Mouse (Mus musculus) G1E (cell line): ENCODE data around the gene Plppr3. TPM values are rescaled to one million over a fixed set of nuclear protein-coding genes. Genes with fewer than 3 reads are reported as not detected.

Experiments used
- ATAC-seq: 2 replicates; pipeline ENCODE4 v1.8.0; 2016; ENCODE audit warnings: mild to moderate bottlenecking; ENCODE audit not compliant: insufficient number of reproducible peaks, poor library complexity, low FRiP score, severe bottlenecking; ENCODE audit errors: extremely low read depth
- DNase-seq: peaks from one replicate; pipeline ENCODE4 v3.0.0; 2012; ENCODE audit warnings: low spot score
- H3K27me3 ChIP-seq: 2 replicates; pipeline ENCODE4 v1.6.1; 2012; ENCODE audit warnings: mild to moderate bottlenecking, low read length, inconsistent platforms; ENCODE audit not compliant: insufficient read depth
- H3K36me3 ChIP-seq: replicated peaks from 2 replicates; pipeline ENCODE3; 2012; ENCODE audit warnings: mild to moderate bottlenecking, inconsistent platforms
- H3K4me1 ChIP-seq: 2 replicates; pipeline ENCODE4 v1.6.1; 2012; ENCODE audit warnings: low read depth, low read length, inconsistent platforms, mixed read lengths; ENCODE audit not compliant: insufficient read depth
- H3K4me3 ChIP-seq: 2 replicates; pipeline ENCODE4 v1.5.1; 2012; ENCODE audit warnings: low read depth, mild to moderate bottlenecking, inconsistent platforms, low read length, moderate library complexity, mixed read lengths
- H3K9me3 ChIP-seq: replicated peaks from 2 replicates; pipeline ENCODE4 v1.6.1; 2012; ENCODE audit warnings: inconsistent platforms
- CTCF ChIP-seq: IDR thresholded peaks from 2 replicates; pipeline ENCODE4 v1.5.1; 2012; ENCODE audit warnings: low read depth, low read length, inconsistent platforms, mixed read lengths
- GATA1 ChIP-seq: IDR thresholded peaks from 2 replicates; pipeline ENCODE4 v1.6.1; 2012; ENCODE audit warnings: borderline replicate concordance, low read length, inconsistent platforms, mixed read lengths
- GATA2 ChIP-seq: IDR thresholded peaks from 2 replicates; pipeline ENCODE4 v1.6.1; 2012; ENCODE audit warnings: low read depth, low read length, inconsistent platforms, borderline replicate concordance
- POLR2AphosphoS5 ChIP-seq: IDR thresholded peaks from 2 replicates; pipeline ENCODE4 v1.6.1; 2012; ENCODE audit warnings: low read depth, low read length, inconsistent platforms; ENCODE audit not compliant: insufficient replicate concordance
- TAL1 ChIP-seq: conservative IDR thresholded peaks from 2 replicates; pipeline ENCODE4 v1.6.1; 2012; ENCODE audit warnings: low read depth, low read length, inconsistent platforms, mixed read lengths
- polyA plus RNA-seq: library from polyadenylated mRNA; stranded (reverse); fragments of >175 nt; gene quantifications from 2 replicates; pipeline ENCODE4 v1.2.3, GENCODE M21; 2012
- total RNA-seq, 2 experiments: library from RNA; stranded (forward) in 1 of 2; stranded (reverse) in 1 of 2; fragments of 200-1000 nt in 1 of 2; fragments of >200 nt in 1 of 2; fragmentation: Nextera tagmentation in 1 of 2; gene quantifications; 2 replicates each; pipeline ENCODE4 v1.2.3; 2014 to 2017

Gene Plppr3
- total and polyA plus RNA-seq, 3 experiments, result 0.20 to 0.82 TPM; not detected in 1

DNA sequence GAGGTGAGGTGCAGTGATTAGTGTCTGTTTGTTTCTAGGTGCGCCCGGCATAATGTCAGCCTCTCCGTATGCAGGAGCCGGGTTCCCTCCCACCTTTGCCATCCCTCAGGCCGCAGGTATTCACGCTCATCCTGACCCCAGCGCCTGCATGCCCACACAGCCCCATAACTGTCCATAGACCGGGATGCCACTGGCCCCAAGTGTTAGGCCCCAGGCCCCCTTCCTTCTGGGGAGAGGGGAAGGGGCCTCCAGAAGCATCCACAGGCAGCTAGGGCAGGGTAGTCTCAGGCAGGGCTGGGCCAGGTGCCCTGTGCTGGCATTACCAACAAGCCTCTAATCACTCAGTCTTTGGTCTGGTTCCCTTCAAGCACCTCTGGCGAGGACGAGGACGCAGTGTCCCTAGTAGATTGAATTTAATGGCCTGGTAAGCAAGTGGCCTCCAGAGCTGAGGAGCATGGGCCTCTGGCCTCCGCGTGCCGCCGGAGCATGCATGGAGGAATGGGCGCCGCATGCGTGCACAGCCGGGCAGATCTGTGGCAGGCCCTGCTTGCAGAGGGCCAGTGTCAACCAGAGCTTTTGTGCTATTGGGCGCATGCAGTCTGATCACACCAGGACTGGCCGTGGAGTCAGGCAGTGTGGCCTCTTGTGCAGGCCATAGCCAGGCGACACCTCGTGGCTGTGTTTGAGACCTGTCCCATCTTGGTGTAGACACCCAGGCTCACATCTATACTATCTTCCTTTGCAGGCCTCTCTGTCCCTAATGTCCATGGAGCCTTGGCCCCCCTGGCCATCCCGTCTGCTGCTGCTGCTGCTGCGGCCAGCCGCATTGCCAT lies 14.1 kb downstream of the Plppr3 start:
- ATAC-seq (no peak), DNase-seq (no peak)
- peaks cover 96% of the 10 kb centered on the region for H3K36me3 ChIP-seq
- H3K27me3 ChIP-seq, result no peaks in the 10 kb centered on the region
- TF ChIP-seq GATA2 (no peak), TAL1 (no peak), CTCF (no peak), POLR2AphosphoS5 (no peak), GATA1 (no peak)
- no peaks in the 10 kb centered on the region for H3K9me3 ChIP-seq
- H3K4me3 ChIP-seq, result peak overlapping the region; percentile 24; the same call in 1 of the 2 replicates
- H3K4me1 ChIP-seq, result peaks cover 79% of the 10 kb centered on the region

DNA sequence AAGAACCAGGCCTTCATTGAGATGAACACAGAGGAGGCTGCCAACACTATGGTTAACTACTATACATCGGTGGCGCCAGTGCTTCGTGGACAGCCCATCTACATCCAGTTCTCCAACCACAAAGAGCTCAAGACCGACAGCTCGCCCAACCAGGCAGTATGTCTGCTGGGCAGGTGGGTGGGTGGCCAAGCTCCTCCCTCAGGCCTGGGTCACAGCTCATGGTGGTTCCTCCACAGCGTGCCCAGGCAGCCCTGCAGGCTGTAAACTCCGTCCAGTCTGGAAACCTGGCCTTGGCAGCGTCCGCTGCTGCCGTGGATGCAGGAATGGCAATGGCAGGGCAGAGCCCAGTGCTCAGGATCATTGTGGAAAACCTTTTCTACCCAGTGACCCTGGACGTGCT lies 15.3 kb downstream of the Plppr3 start:
- no peak for TF ChIP-seq TAL1
- no peak for TF ChIP-seq GATA2
- TF ChIP-seq GATA1, result no peak
- no peak for TF ChIP-seq POLR2AphosphoS5
- TF ChIP-seq CTCF, result no peak
- peaks cover 88% of the 10 kb centered on the region for H3K36me3 ChIP-seq
- ATAC-seq (no peak), DNase-seq (no peak)
- H3K4me1 ChIP-seq, result peaks cover 71% of the 10 kb centered on the region
- no peaks in the 10 kb centered on the region for H3K9me3 ChIP-seq
- no peak overlapping the region; the same call in 1 of the 2 replicates for H3K4me3 ChIP-seq
- no peaks in the 10 kb centered on the region for H3K27me3 ChIP-seq

DNA sequence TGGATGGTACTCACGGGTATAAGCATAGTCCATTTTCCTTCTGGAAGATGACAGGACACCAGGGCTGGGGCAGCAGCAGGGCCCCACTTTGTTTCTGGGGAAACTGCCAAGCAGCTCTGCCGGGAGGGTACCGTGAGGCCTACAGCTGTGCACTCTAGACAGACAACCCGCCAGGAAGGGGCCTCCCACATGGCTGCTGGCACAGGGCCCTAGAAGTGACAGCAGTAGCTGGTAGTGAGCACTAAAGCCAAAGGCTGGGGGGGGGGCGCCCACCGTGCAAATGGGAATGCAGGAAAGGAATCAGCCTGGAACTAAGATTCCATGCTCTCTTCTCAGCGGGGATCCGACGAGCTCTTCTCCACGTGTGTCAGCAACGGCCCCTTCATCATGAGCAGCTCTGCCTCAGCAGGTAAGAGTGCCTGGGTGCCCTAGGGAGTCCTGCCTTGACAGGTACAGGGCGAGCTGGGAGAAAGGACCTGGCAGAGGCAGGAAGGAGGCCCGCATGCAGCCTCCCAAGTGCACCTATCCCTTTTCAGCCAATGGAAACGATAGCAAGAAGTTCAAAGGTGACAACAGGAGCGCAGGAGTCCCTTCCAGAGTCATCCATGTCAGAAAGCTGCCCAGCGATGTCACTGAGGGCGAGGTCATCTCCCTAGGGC lies 15.9 kb downstream of the Plppr3 start:
- DNase-seq (no peak), ATAC-seq (no peak)
- peaks cover 85% of the 10 kb centered on the region for H3K36me3 ChIP-seq
- H3K4me1 ChIP-seq, result peaks cover 75% of the 10 kb centered on the region
- no peak for TF ChIP-seq POLR2AphosphoS5
- peak overlapping the region; percentile 93; the same call in 1 of the 2 replicates for H3K4me3 ChIP-seq
- H3K27me3 ChIP-seq, result no peaks in the 10 kb centered on the region
- H3K9me3 ChIP-seq, result no peaks in the 10 kb centered on the region

DNA sequence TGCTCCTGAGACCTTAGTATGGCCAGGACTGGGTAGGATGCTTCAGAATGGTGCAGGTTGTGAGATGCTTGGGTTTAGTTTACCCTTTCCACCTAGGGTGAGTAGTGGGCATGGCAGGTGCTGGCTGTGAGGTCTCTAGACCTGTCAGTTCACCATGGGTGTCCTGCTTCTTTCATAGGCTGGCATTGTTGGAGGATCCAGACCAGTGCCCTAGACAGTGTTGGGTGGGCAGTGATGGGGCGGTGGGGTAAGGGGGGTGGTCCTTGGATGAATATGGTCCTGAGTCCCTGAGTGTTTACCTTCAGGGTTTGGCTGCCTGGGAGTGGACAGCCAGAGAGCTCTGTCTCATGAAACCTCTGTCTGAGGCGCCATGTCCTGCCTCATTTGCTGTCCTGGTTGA lies 16.5 kb downstream of the Plppr3 start:
- H3K36me3 ChIP-seq, result peaks cover 80% of the 10 kb centered on the region
- H3K4me1 ChIP-seq, result peaks cover 79% of the 10 kb centered on the region

DNA sequence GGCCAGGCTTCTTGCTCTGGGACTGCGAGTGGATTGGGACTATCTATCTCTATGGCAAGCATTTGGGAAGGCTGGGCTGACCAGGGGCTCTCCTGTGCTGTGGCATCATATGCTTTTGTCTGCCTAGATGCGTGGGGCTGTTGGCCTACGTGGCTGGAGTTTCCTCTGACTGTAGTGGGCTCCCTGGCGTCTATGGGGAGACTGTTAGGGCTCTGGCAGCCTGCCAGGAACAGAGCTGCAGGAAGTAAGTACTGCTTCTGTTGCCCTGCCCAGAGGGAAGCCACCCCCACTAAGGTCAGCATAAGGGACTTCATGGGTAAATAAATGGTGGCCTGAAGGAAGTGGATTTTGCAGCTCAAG lies 17.0 kb downstream of the Plppr3 start:
- no peaks in the 10 kb centered on the region for H3K9me3 ChIP-seq
- DNase-seq (no peak), ATAC-seq (no peak)
- peaks cover 75% of the 10 kb centered on the region for H3K36me3 ChIP-seq
- peaks cover 80% of the 10 kb centered on the region for H3K4me1 ChIP-seq
- H3K4me3 ChIP-seq, result peak overlapping the region; percentile 93
- TF ChIP-seq TAL1, result no peak
- no peak for TF ChIP-seq GATA1
- no peak for TF ChIP-seq POLR2AphosphoS5
- no peak for TF ChIP-seq GATA2
- TF ChIP-seq CTCF, result no peak
- no peaks in the 10 kb centered on the region for H3K27me3 ChIP-seq

More for the DNA sequence above, 16.5 kb downstream of the Plppr3 start:
- ATAC-seq (no peak), DNase-seq (no peak)
- no peaks in the 10 kb centered on the region for H3K9me3 ChIP-seq
- TF ChIP-seq POLR2AphosphoS5, result no peak
- no peak for TF ChIP-seq CTCF
- no peak for TF ChIP-seq TAL1
- TF ChIP-seq GATA2, result no peak
- H3K4me3 ChIP-seq, result peak overlapping the region; percentile 93; the same call in 1 of the 2 replicates
- H3K27me3 ChIP-seq, result no peaks in the 10 kb centered on the region

DNA sequence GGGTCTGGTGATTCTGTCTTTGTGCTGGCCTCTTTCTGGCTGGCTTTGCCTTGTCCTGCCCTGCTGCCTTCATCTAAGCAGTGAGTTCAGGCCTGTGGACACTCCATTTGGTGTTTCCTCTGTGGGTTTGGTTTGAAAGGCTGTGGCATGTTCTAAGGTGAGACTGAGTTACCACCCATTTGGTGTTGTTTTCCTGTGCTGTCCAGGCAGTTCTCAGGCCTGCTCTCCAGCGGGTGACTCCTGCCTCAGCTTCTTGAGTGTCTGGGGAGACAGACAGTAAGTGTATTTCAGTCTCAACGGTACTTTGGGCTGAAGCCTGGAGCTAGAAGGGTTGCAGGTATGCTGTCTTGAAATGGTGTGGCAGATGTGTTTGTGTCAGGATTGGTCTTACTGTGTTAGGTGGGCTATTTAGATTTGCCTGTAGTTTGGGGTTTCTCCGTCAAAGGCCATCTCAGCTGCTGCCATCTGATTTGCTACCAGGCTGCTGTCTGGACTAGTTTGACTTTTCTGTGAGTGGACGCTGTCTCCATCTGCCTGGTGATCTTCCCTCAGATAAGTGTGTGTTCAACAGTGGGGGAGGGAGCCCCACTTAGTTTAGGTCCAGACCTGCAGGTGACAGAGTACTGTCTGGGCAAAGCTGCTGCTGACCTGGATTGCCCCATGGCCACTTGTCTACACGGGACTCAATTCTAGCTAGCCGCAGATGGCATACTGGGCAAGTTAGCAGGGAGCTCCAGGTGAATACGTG lies 17.6 kb downstream of the Plppr3 start:
- H3K36me3 ChIP-seq, result peaks cover 70% of the 10 kb centered on the region
- TF ChIP-seq POLR2AphosphoS5, result no peak; the same call in 1 of the 2 replicates
- no peak for TF ChIP-seq GATA2
- TF ChIP-seq TAL1, result no peak
- no peak for TF ChIP-seq CTCF
- no peak for TF ChIP-seq GATA1
- peaks cover 80% of the 10 kb centered on the region for H3K4me1 ChIP-seq
- no peak for ATAC-seq
- DNase-seq, result no peak
- H3K4me3 ChIP-seq, result peak overlapping the region; percentile 93
- H3K9me3 ChIP-seq, result no peaks in the 10 kb centered on the region
- no peaks in the 10 kb centered on the region for H3K27me3 ChIP-seq
